ENCODE assay signal across 8 mouse cellular contexts in genomic region chr16:91270212-91270971, GRCm38 (mm10). TPM values are rescaled to one million over a fixed set of nuclear protein-coding genes. Genes with fewer than 3 reads are reported as not detected.
DNase-seq lines count a peak whose midpoint lies in the region; ATAC-seq and TF ChIP-seq lines count a peak whose summit lies in the region.

No protein-coding gene starts in this region.

- H3K27ac ChIP-seq in hindbrain, embryonic 13.5 days: no peak overlapping the region
- H3K27ac ChIP-seq in liver, embryonic 14.5 days: no peak overlapping the region
- no peak overlapping the region for H3K27ac ChIP-seq in stomach, embryonic 16.5 days (ENCODE audit: low read length)

- no peak for TF ChIP-seq EP300 in liver, embryonic 14.5 days (IDR thresholded peaks at IDR 0.05; ENCODE audit: low read depth)

- no peak for TF ChIP-seq CTCF in liver, embryonic 14.5 days (IDR thresholded peaks at IDR 0.05; ENCODE audit: low read depth)

- WGBS in hindbrain, embryonic 13.5 days: under 1% methylated on average over 63 of the region's 63 CpGs
- WGBS in liver, embryonic 14.5 days (ENCODE audit: insufficient replicate concordance): 1% methylated on average over 63 of the region's 63 CpGs
- under 1% methylated on average over 63 of the region's 63 CpGs for WGBS in stomach, embryonic 16.5 days

- H3K4me1 ChIP-seq in megakaryocyte, embryonic 14.5 days: peaks cover 11% of the 10 kb centered on the region; the same call in 1 of the 2 replicates
- H3K4me1 ChIP-seq in hindbrain, embryonic 13.5 days (replicated peaks): peaks cover 19% of the 10 kb centered on the region
- no peaks in the 10 kb centered on the region for H3K4me1 ChIP-seq in liver, embryonic 14.5 days (replicated peaks; ENCODE audit: control insufficient read depth in 2 of 2, insufficient read depth in 2 of 2, low read length in 1 of 2)
- H3K4me1 ChIP-seq in stomach, embryonic 16.5 days (ENCODE audit: control insufficient read depth, insufficient read depth, low read length): no peaks in the 10 kb centered on the region; the same call in none of the 2 replicates

- H3K36me3 ChIP-seq in megakaryocyte, embryonic 14.5 days (replicated peaks; ENCODE audit: low read length): no peaks in the 10 kb centered on the region
- no peaks in the 10 kb centered on the region for H3K36me3 ChIP-seq in hindbrain, embryonic 13.5 days
- H3K36me3 ChIP-seq in liver, embryonic 14.5 days (replicated peaks; ENCODE audit: control insufficient read depth, insufficient read depth, low read depth): no peaks in the 10 kb centered on the region
- H3K36me3 ChIP-seq in stomach, embryonic 16.5 days (ENCODE audit: control insufficient read depth, insufficient read depth, low read length): no peaks in the 10 kb centered on the region

- no peak for ATAC-seq in megakaryocyte, adult 5-6 weeks (ENCODE audit: poor library complexity, severe bottlenecking)
- ATAC-seq in hindbrain, embryonic 13.5 days (ENCODE audit: low FRiP score): peak; percentile 29; the same call in 1 of the 2 replicates
- no peak for ATAC-seq in liver, embryonic 14.5 days (ENCODE audit: insufficient read depth)
- ATAC-seq in stomach, embryonic 16.5 days (ENCODE audit: insufficient read depth, low FRiP score): no peak

- H3K4me2 ChIP-seq in hindbrain, embryonic 13.5 days: peak overlapping the region; percentile 72
- H3K4me2 ChIP-seq in liver, embryonic 14.5 days (ENCODE audit: low read depth): peak overlapping the region; percentile 32; the same call in 1 of the 2 replicates
- peak overlapping the region; percentile 59 for H3K4me2 ChIP-seq in stomach, embryonic 16.5 days (ENCODE audit: low read depth, low read length)

- H3K9me3 ChIP-seq in megakaryocyte, embryonic 14.5 days: no peaks in the 10 kb centered on the region
- no peaks in the 10 kb centered on the region for H3K9me3 ChIP-seq in hindbrain, embryonic 13.5 days
- no peaks in the 10 kb centered on the region for H3K9me3 ChIP-seq in liver, embryonic 14.5 days (ENCODE audit: control insufficient read depth, low read length)
- no peaks in the 10 kb centered on the region for H3K9me3 ChIP-seq in stomach, embryonic 16.5 days (replicated peaks; ENCODE audit: control insufficient read depth, low read length)

- peak overlapping the region; percentile 51; the same call in 1 of the 2 replicates for H3K9ac ChIP-seq in hindbrain, embryonic 13.5 days
- H3K9ac ChIP-seq in liver, embryonic 14.5 days (replicated peaks): no peak overlapping the region
- no peak overlapping the region for H3K9ac ChIP-seq in stomach, embryonic 16.5 days (ENCODE audit: low read length)

- peaks cover 93% of the 10 kb centered on the region for H3K27me3 ChIP-seq in megakaryocyte, embryonic 14.5 days (replicated peaks)
- H3K27me3 ChIP-seq in hindbrain, embryonic 13.5 days: peaks cover 100% of the 10 kb centered on the region
- peaks cover 69% of the 10 kb centered on the region for H3K27me3 ChIP-seq in liver, embryonic 14.5 days (ENCODE audit: control insufficient read depth, insufficient read depth, low read length)
- H3K27me3 ChIP-seq in stomach, embryonic 16.5 days (ENCODE audit: control insufficient read depth, insufficient read depth, low read length): peaks cover 89% of the 10 kb centered on the region

- peak overlapping the region; percentile 51 for H3K4me3 ChIP-seq in megakaryocyte, embryonic 14.5 days (replicated peaks)
- peak overlapping the region; percentile 45 for H3K4me3 ChIP-seq in hindbrain, embryonic 13.5 days
- 0 out of 4 replicates have a peak overlapping the region, but pooled peaks of 1 of the 2 experiments have one; percentile 1 for H3K4me3 ChIP-seq in liver, embryonic 14.5 days (ENCODE audit: insufficient read depth in 1 of 2, low read depth in 2 of 2, low read length in 2 of 2)
- H3K4me3 ChIP-seq in stomach, embryonic 16.5 days (replicated peaks; ENCODE audit: low read length): peak overlapping the region; percentile 41

- peak; percentile 46 to 60 for DNase-seq in cerebellum, postnatal 10 days
- DNase-seq in cerebellum, adult 11-12 months: no peak
- DNase-seq in liver, embryonic 14.5 days (ENCODE audit: low read depth in 3 of 3, low spot score in 3 of 3): no peak
- no peak for DNase-seq in spleen, postnatal 36 days (ENCODE audit: low spot score in 2 of 2)

RNA-seq across cellular contexts. Expression of gene Olig1, which starts 0.8 kb away (rescaled TPM):
- not detected in 2 replicates for polyA plus RNA-seq in megakaryocyte, embryonic 14.5 days (2012; ENCODE audit: insufficient read depth, low replicate concordance)
- not detected in 2 replicates for total RNA-seq in megakaryocyte, adult 5-6 weeks (2015)
- not detected in 2 replicates for total RNA-seq in megakaryocyte, adult 5-6 weeks (2017)
- polyA plus RNA-seq in hindbrain, embryonic 13.5 days (2015; fragmentation: Nextera tagmentation; extraction: Ambion mirVana): 21.4 and 29.2 TPM in 2 replicates
- 0.04 TPM in 1 of 2 replicates, not detected in the other for polyA plus RNA-seq in liver, embryonic 14.5 days (2012; rRNA removed)
- polyA plus RNA-seq in liver, embryonic 14.5 days (2014; fragmentation: Nextera tagmentation; extraction: Ambion mirVana): not detected in 2 replicates
- polyA plus RNA-seq in stomach, embryonic 16.5 days (2015; fragmentation: Nextera tagmentation; extraction: Ambion mirVana): 0.08 and 0.14 TPM in 2 replicates

RNA-seq across cellular contexts. Expression of gene Olig2, which starts 45.1 kb away (rescaled TPM):
- polyA plus RNA-seq in megakaryocyte, embryonic 14.5 days (2012; ENCODE audit: insufficient read depth, low replicate concordance): not detected in 2 replicates
- total RNA-seq in megakaryocyte, adult 5-6 weeks (2015): 0.04 TPM in 1 of 2 replicates, not detected in the other
- total RNA-seq in megakaryocyte, adult 5-6 weeks (2017): not detected in 2 replicates
- 4.0 and 4.4 TPM in 2 replicates for polyA plus RNA-seq in hindbrain, embryonic 13.5 days (2015; fragmentation: Nextera tagmentation; extraction: Ambion mirVana)
- polyA plus RNA-seq in liver, embryonic 14.5 days (2012; rRNA removed): 0.02 TPM in 1 of 2 replicates, not detected in the other
- polyA plus RNA-seq in liver, embryonic 14.5 days (2014; fragmentation: Nextera tagmentation; extraction: Ambion mirVana): not detected in 2 replicates
- polyA plus RNA-seq in stomach, embryonic 16.5 days (2015; fragmentation: Nextera tagmentation; extraction: Ambion mirVana): not detected in 2 replicates

Comparison
In these comparisons a context has a peak if more than half of its experiments do, and no peak if none do; other contexts are left out.
1. DNase-seq: peak in cerebellum, postnatal 10 days (2 of 2); none in cerebellum, adult 11-12 months (single experiment), liver, embryonic 14.5 days (0 of 3) and spleen, postnatal 36 days (0 of 2).
2. RNA of gene Olig1, which starts 0.8 kb away (polyA plus RNA-seq): 21.4 to 29.2 TPM in hindbrain, embryonic 13.5 days; 0.08 to 0.14 TPM in stomach, embryonic 16.5 days, not detected in megakaryocyte, embryonic 14.5 days and 0.04 TPM in liver, embryonic 14.5 days; every median in the first group is over 10 times any median in the second.
3. Peak in every context shown above with its lines, with median percentiles within 50 percentile points of each other: H3K4me2 ChIP-seq.